Mouse (Mus musculus) kidney, adult 18-20 months (tissue): ENCODE results near the gene Mpzl1.

Experiments
- DNase-seq: peaks from one replicate; pipeline ENCODE4 v3.0.0; 2021

Gene Mpzl1

DNA sequence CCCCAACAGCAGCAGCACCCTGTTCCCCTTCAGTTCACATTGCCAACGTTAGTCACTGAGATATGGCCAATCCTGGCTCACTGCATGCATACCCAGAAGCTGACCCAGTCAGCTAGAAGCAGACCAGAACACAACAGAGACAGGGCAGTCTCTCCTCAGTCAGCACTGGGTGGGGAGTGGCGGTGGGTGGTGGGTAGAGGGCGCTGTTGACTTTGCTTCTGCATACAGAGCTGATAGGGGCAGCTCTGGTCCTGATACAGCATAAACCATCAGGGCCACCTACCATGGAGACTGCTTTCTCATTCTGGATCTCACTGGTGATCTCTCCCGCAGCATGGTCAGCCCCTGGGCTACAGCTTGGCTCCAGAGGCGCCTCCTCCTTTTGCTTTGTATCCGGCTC, 20.7 kb upstream of the Mpzl1 start:
- DNase-seq: no peak

DNA sequence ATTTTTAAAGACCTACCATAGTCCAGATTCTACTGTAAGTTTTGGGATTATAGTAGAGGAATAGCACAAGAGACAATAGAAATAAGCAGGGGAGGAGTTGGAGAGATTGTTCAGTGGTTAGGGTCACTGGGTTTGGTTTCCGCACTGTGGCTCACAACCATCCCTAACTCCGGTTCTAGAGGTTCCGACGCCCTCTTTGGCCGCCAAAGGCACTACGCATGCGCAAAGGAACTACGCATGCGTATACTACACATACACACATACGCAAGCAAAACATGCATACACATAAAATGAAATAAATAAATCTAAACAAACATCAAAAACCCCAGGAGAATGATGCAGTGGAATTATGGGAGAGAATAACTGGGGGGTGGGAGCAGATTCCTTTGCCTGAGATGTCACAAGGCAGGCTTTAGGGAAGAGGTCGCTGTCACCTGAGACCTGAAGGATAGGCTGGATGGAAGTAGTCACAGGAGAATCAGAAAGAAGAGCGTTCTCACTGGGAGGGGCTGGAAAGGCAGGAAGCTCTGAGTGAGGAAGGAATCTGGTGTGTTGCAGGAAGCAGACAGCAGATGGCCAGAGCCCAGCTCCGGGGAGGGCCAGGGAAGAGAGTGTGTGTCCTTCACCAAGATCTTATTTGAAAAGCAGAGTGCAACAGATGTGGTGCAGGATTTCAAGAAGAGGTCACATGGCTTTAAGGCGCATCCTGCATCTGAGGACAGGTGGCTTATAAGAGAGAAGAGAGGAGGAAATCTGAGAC, 19.0 kb upstream of the Mpzl1 start:
- DNase-seq: no peak

DNA sequence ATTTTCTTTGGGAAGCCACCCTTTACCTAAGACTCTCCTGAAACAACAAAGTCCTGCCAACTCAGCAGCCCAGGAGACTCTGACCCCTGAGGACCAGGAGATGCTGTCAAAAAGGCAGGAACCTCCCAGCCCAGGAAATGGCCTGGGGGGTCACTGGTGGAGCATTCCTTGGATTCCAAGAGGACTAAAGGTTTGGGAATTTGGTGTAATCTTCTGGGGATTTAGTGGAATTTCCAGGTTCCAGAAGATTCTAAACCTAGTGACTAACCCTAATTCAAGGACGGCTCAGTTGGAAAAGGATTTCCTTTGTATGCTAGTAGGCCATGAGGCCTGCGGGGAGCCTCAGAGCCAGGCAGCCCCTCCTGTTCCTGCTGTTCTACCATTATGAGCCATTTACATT, 18.2 kb upstream of the Mpzl1 start:
- DNase-seq: no peak

- DNase-seq: no peak
Measured at GRCm38 (mm10) chr1:165651158-165651557, 16.8 kb upstream of the Mpzl1 start.

- no peak for DNase-seq
Measured at GRCm38 (mm10) chr1:165645102-165645501, 10.8 kb upstream of the Mpzl1 start.

DNA sequence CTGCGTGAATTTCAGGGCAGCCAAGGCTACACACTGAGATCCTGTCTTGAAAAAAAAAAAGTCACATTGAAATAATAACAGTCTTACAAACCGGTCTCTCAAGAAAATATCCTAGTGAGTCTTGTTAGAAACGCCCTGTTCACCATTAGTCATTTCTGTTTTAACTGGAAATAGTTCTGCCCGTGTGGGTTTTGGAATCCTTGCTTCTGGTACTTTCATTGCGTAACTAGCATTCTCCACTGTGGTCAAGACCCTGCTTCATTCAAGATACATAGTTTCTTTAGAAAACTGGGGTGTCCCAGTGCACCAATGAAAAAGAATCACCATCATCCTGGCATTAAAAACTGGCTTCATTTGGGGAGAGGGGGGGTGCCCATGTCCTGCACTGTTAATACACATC, 9.4 kb upstream of the Mpzl1 start:
- DNase-seq: no peak

- DNase-seq: peak; percentile 67
Measured at GRCm38 (mm10) chr1:165642780-165643311, 8.5 kb upstream of the Mpzl1 start.

DNA sequence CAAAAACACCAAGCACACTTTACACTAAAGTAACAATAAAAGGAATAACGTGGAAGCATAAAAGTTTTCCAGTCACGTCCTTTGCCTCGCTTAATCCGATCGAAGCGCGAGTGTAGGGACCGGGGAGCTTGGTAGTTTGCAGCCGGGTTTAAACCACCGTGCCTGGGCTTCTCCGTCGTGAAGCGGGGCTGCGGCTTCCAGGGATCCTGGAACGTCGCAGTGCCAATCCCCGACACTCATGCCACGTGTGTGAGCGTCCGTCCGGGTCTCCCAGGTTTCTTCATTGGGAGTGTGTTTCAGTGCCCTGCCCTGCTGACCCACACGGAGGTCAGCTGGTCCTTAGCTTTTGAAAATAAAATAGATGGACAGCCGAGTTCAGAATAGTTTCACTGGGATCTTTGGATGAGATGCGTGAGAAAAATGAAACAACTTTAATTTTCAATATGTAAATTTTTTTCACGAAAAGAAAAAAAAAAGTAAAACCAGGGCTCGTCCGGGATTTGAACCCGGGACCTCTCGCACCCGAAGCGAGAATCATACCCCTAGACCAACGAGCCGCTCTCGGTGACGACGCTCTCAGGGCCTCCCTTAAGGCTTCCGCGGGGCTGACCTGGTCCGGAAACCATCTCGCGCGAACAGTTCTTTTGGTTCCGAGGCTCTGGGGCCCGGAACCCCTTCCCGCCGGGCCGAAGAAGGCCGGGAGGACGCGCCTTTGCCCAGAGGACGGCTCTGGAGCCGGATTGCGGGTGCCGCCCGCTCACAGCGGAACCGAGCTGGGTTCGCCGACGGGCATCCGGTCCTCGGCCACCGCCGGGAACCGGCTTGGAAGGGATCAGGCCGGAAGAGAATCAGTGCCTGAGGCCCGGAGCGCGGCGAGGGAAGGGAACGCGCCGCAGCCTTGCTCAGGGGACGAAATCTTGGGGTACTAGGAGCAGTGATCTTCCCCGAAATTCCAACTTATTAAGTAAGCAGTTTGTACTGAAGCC, 7.7 kb upstream of the Mpzl1 start:
- peak; percentile 96 for DNase-seq

GRCm38 (mm10) chr1:165641271-165641771, 7.0 kb upstream of the Mpzl1 start:
- DNase-seq: peak; percentile 83

- no peak for DNase-seq
Measured at GRCm38 (mm10) chr1:165636289-165636688, 2.0 kb upstream of the Mpzl1 start.

DNA sequence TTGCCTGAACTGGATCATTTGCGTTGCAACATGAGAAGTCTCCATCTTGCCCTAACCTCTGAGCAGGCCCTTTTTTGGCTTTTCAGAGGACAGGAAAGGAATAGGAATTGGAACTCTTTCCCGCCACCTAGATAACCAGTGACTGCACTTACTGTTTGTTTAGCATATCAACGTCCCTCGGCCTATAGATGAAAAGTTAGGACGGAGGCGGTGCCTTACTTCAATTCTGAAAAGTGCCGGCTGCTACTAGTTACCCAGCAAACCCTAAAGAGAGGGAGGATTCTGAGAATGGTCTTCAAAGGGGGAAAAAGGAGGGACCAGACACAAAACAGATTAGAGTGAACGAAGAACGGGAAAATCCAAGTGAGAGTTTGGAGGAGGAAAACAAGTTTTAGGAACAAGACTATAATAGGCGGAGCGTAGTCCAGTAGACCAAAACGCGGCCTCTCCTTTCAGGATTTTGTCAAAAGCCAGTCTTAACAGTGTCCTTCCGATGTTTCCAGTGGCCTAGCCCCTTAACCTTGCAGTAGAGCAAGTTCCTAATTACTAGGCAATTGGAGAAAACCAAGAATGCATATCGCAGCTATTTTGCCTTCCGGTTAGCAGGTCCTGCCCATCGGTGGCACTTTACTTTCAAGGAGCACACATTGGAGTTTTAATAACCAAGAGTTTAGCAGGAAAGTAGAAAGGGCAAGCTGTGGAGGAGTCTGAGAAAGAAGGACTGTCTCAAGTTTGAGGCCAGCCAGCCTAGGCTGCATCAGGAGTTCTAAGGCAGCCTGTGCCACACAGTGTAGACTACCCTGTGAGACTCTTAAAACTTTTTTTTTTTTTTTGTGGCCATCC, 938 bp upstream of the Mpzl1 start:
- DNase-seq: no peak

DNA sequence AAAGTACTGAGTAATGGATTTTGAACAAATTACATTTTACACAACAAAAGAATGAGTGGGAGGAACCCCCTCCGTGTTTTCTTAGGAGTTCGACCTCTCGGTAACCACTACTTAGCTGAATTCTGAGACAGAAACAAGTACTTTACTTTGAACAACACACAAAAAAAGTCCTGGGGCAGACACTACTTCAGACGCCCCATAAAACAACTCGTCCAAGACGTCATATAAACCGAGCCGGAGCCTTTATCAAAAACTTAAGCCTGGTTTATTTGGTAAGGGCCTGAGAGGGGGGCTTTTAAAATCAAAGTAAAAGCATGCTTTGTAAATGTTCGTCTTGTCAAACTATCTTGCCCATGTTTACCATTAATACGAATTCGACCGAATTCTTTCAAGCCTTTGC, 993 bp downstream of the Mpzl1 start:
- DNase-seq: no peak

GRCm38 (mm10) chr1:165631136-165631535, 3.2 kb downstream of the Mpzl1 start:
- DNase-seq: no peak

GRCm38 (mm10) chr1:165629975-165630374, 4.4 kb downstream of the Mpzl1 start:
- no peak for DNase-seq

DNA sequence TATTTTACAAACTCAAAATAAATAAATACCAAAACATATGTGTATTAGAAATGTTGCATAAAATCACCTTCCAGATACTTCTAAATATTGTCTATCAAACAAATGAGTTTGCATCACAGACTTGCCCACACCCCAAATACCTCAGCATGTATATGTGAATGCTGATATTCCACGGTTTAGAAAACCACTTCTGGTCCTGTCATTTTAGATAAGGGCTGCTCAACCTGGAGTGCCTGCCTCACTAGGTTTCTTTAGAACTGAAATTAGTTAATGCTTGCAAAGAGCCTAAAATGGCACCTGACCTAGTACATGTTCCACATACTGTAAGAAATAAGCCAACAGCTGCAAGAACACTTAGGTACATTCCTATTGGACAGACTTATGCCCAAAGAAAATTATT, 5.7 kb downstream of the Mpzl1 start:
- no peak for DNase-seq

GRCm38 (mm10) chr1:165625896-165626295, 8.4 kb downstream of the Mpzl1 start:
- DNase-seq: peak; percentile 37

DNA sequence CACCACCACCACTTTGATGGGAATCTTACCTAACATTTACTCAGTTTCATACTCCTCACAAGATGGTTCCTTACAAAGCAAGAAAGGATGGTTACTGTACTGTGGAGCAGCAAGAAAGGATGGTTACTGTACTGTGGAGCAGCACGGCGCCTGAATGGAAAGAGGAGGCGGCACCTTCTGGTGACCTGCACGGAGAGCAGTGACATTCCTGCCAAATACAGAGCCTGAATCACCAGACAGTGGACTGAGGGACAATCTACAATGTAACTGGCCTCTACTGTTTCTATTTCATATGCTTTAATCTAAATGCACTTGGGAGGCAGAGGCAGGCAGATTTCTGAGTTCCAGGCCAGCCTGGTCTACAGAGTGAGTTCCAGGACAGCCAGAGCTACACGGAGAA, 9.3 kb downstream of the Mpzl1 start:
- DNase-seq: no peak

DNA sequence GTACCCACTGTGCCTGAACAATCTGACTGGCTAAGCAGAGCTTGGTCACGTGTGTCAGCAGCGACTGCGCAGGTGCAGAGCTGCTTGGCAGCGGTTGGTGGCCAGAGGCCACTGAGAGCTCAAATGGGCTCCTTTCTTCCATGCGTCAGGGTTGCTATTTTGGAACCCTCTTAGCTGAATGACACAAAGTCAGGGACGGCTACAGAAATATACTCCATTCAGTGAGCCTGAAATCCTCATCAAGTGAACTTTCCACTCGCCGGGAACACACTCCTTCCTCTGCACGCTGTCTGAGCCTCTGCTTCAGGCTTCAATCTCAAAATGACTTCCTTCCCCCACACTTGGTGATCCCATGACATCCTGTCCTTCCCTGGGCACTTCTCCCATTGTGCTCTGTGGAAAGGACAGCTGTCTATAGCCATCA, 16.1 kb downstream of the Mpzl1 start:
- peak; percentile 45 for DNase-seq

DNA sequence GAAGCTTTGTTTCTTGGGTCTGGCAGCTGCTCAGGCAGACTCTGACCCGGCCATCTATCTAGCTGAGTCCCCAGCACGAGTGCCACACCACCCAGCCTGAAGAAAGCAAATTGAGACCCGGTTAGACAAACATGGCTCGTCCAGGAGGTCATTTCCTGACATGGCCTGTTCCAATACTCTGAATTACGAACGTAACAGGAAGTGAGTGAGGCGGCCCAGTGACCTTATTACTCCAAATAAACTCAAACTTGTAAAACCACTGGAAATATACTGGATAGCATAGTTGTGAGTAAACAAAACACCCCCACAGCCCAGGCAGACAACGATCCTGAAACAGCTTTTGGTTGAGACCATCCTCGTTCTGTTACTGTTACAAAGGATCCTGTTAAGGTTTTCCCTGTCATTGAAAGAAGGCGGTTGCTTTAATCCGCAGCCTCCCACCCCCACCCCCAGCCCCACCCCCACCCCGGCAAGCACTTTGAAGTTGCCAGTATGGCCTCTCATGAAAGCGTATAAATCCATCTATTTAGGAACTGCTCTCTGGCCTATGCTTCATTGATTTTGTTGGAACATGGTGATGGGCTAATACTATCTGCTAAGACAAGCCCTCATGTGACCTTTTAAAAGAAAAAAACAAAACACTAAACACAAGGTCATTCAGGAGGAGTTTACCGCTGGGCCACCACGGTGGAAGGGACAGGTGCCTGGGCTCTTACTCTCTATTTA, 17.0 kb downstream of the Mpzl1 start:
- DNase-seq: peak; percentile 58

DNA sequence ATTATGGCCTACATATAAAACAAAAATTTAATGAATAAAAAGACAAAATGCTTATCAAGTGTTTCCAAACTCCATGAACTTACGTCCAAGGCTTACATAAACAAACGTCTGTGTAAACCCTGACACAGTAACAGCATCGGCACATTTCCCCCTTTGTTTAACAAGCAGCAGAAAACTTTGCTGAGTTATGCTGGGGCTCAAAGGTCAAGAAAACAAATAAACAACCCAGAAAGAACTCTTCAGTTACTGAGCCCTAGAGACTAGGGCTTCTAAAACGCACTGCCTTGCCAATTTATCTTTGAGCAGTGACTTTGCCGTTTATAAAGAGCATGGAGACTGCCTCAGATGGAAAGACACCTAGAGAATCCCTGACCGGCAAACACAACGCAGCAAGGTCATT, 17.7 kb downstream of the Mpzl1 start:
- no peak for DNase-seq

- no peak for DNase-seq
Measured at GRCm38 (mm10) chr1:165614793-165615192, 19.5 kb downstream of the Mpzl1 start.

DNA sequence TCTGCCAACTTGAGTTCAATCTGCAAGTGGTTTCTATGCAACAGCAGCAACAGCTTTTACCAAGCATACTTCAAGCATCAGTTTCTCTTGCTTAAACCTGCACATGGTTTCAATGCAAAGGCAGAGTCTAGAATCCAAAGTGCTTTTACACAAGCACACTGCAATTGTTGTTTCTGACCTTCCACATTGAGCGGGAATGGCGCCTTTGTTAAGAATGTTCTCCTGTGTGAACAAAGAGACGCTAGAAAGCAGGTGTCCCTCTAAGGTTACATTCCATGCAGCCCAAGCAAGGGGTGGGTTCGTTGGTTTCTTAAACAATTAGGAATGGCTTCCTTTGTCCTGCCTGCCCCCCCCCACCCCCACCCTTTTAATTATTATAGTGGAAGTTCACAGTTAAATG, 20.4 kb downstream of the Mpzl1 start:
- DNase-seq: no peak
